Mouse (Mus musculus): Measurements from ENCODE around the gene Aacs.

GRCm38 (mm10) chr5:125532191-125532544 lies 56.6 kb downstream of the Aacs start:
- TF ChIP-seq CTCF (conservative IDR thresholded peaks at IDR 0.05; ENCODE audit: low read length): no peak
- TF ChIP-seq POU5F1 (IDR thresholded peaks at IDR 0.05; ENCODE audit: borderline replicate concordance, low read length): no peak
